Mouse (Mus musculus) liver, embryonic 15.5 days (tissue): Measurements from ENCODE around the gene Acvr1. TPM values are rescaled to one million over a fixed set of nuclear protein-coding genes. Genes with fewer than 3 reads are reported as not detected.

Source experiments
- ATAC-seq: fragments of 200-750 bp; cut with Nextera tagmentation; 2 replicates; pipeline ENCODE4 v1.8.0; 2017; ENCODE audit warnings: moderate number of reproducible peaks, mild to moderate bottlenecking, moderate library complexity; ENCODE audit not compliant: insufficient read depth
- H3K27ac ChIP-seq: fragments of 300-500 bp; sonication (generic); replicated peaks from 2 replicates; pipeline ENCODE4 v1.5.1; 2015; ENCODE audit warnings: mild to moderate bottlenecking, inconsistent platforms
- H3K27me3 ChIP-seq: fragments of 300-500 bp; sonication (generic); 2 replicates; pipeline ENCODE4 v1.6.1; 2015; ENCODE audit warnings: mild to moderate bottlenecking, inconsistent platforms
- H3K36me3 ChIP-seq: fragments of 300-500 bp; sonication (generic); replicated peaks from 2 replicates; pipeline ENCODE4 v1.6.1; 2015; ENCODE audit warnings: moderate library complexity, mild to moderate bottlenecking, inconsistent platforms
- H3K4me1 ChIP-seq: fragments of 300-500 bp; sonication (generic); replicated peaks from 2 replicates; pipeline ENCODE4 v1.6.1; 2015; ENCODE audit warnings: inconsistent platforms
- H3K4me2 ChIP-seq: fragments of 300-500 bp; sonication (generic); 2 replicates; pipeline ENCODE4 v1.6.1; 2015; ENCODE audit warnings: moderate library complexity, mild to moderate bottlenecking, inconsistent platforms
- H3K4me3 ChIP-seq: fragments of 300-500 bp; sonication (generic); replicated peaks from 2 replicates; pipeline ENCODE4 v1.5.1; 2015; ENCODE audit warnings: mild to moderate bottlenecking, inconsistent platforms
- H3K9ac ChIP-seq: fragments of 300-500 bp; sonication (generic); 2 replicates; pipeline ENCODE4 v1.6.1; 2015; ENCODE audit warnings: moderate library complexity, mild to moderate bottlenecking, inconsistent platforms
- H3K9me3 ChIP-seq: fragments of 300-500 bp; sonication (generic); replicated peaks from 2 replicates; pipeline ENCODE4 v1.6.1; 2016; ENCODE audit warnings: inconsistent platforms
- WGBS: fragments of 180-500 bp; shearing (Covaris S2); methylation state at CpG from one replicate; pipeline ENCODE4 v1.1.7; 2015; ENCODE audit warnings: mixed read lengths; ENCODE audit not compliant: insufficient replicate concordance; 5-methylcytosine and 5-hydroxymethylcytosine counted together
- polyA plus RNA-seq: library from polyadenylated mRNA; unstranded; fragments of >200 nt; fragmentation: Nextera tagmentation; extraction: Ambion mirVana; gene quantifications from 2 replicates; pipeline ENCODE4 v1.2.1, GENCODE M21; 2015

The Acvr1 gene
- polyA plus RNA-seq, 1 experiment from 2014 or later = 2.7 TPM

- Histone ChIP-seq H3K9ac (no peak overlapping the region), H3K36me3 (no peaks in the 10 kb centered on the region), H3K4me2 (no peak overlapping the region), H3K9me3 (no peaks in the 10 kb centered on the region), H3K4me3 (no peak overlapping the region), H3K4me1 (no peaks in the 10 kb centered on the region), H3K27me3 (no peaks in the 10 kb centered on the region), H3K27ac (no peak overlapping the region)
- WGBS = 47% methylated on average over 2 of the region's 2 CpGs
- ATAC-seq = no peak
Observed at GRCm38 (mm10) chr2:58350657-58351056, 216.3 kb downstream of the Acvr1 start.

Other genes starting within 250 kb of the Acvr1 start
- 0.02 TPM in 1 of 2 replicates, not detected in the other for gene Acvr1c, start 209.3 kb downstream of the Acvr1 start, polyA plus RNA-seq
- not detected in 2 replicates for gene Gm17409, start 97.0 kb downstream of the Acvr1 start, polyA plus RNA-seq
- gene Upp2, start 141 bp upstream of the Acvr1 start, polyA plus RNA-seq = 1.9 and 2.9 TPM in 2 replicates